Mouse (Mus musculus) heart, adult 2 months (tissue): Measurements from ENCODE around the gene Rbfox3.

Source experiments
- CTCF ChIP-seq: fragments of 200-600 bp; IDR thresholded peaks from 2 replicates; pipeline ENCODE4 v1.8.1; 2022; ENCODE audit warnings: antibody characterized with exemption, mild to moderate bottlenecking, moderate library complexity
- POLR2A ChIP-seq: fragments of 200-500 bp; IDR thresholded peaks from 2 replicates; pipeline ENCODE4 v1.6.1; 2011; ENCODE audit warnings: mild to moderate bottlenecking, low read depth, low read length, control low read depth; ENCODE audit not compliant: insufficient read depth

DNA sequence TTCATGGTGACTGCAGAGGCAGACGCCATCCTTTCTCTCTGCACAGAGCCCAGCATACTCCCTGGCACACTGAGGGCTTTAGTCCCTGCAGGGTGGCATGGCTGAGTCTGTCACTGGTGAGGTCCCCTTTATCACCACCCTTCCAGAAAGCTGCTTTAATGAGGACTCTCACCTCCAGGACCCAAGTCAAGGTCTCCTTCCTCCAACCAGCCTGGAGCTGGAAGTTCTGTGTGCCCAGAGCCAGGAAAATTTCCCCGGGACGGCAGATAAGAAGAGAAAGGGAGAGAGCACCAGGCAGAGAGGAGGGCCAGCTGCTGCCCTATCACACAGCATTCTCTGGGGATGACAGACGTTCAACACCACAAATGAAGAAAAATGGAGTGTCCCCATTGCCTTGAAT, 73.2 kb downstream of the Rbfox3 start:
- TF ChIP-seq POLR2A (no peak), CTCF (no peak)
